ENCODE assay signal across 29 mouse cellular contexts in genomic region chr3:123354388-123354787, GRCm38 (mm10). TPM values are rescaled to one million over a fixed set of nuclear protein-coding genes. Genes with fewer than 3 reads are reported as not detected.
DNase-seq lines count a peak whose midpoint lies in the region; ATAC-seq and TF ChIP-seq lines count a peak whose summit lies in the region.
"Had no signal": no experiment of that assay in that cellular context is flagged by ENCODE, and none has a peak within 500 bp of the region (broad histone marks: within the 10 kb centered on the region; RNA-seq: fewer than 3 reads in every experiment).

No protein-coding gene starts in this region.

- ATAC-seq in heart, embryonic 13.5 days (ENCODE audit: extremely low read depth, insufficient number of reproducible peaks, low FRiP score, low TSS enrichment), result no peak
- ATAC-seq in cerebellum, adult (ENCODE audit: insufficient number of reproducible peaks, low FRiP score, low TSS enrichment), result no peak
- ATAC-seq: midbrain, embryonic 16.5 days had no signal

- no peak overlapping the region for H3K9ac ChIP-seq in heart, adult 2 months (ENCODE audit: low read depth, low read length)
- no peak overlapping the region; the same call in 1 of the 2 replicates for H3K9ac ChIP-seq in heart, embryonic 13.5 days
- H3K9ac ChIP-seq: embryonic facial prominence, embryonic 13.5 days; forebrain, embryonic 15.5 days; hindbrain, embryonic 13.5 days; kidney, embryonic 15.5 days; limb, embryonic 15.5 days; liver, embryonic 15.5 days; lung, embryonic 14.5 days; neural tube, embryonic 12.5 days had no signal

- peaks cover 4% of the 10 kb centered on the region; the same call in 1 of the 2 replicates for H3K4me1 ChIP-seq in heart, adult 2 months (ENCODE audit: control insufficient read depth, insufficient read depth, low read length)
- H3K4me1 ChIP-seq in heart, embryonic 13.5 days, result peaks cover 41% of the 10 kb centered on the region
- H3K4me1 ChIP-seq: embryonic facial prominence, embryonic 13.5 days; forebrain, embryonic 10.5 days; forebrain, embryonic 15.5 days; hindbrain, embryonic 13.5 days; kidney, embryonic 15.5 days; limb, embryonic 10.5 days; limb, embryonic 15.5 days; liver, embryonic 15.5 days; midbrain, embryonic 10.5 days; neural tube, embryonic 12.5 days had no signal

- no peaks in the 10 kb centered on the region for H3K27me3 ChIP-seq in heart, adult 2 months (ENCODE audit: control insufficient read depth, insufficient read depth, low read length)
- H3K27me3 ChIP-seq in heart, embryonic 13.5 days (replicated peaks), result no peaks in the 10 kb centered on the region
- H3K27me3 ChIP-seq: embryonic facial prominence, embryonic 13.5 days; forebrain, embryonic 15.5 days; hindbrain, embryonic 13.5 days; kidney, embryonic 15.5 days; limb, embryonic 15.5 days; liver, embryonic 15.5 days; neural tube, embryonic 12.5 days had no signal

- 0 out of 2 replicates have a peak, but pooled peaks have one; percentile 9 for TF ChIP-seq EP300 in heart, adult 2 months (IDR thresholded peaks at IDR 0.05; ENCODE audit: insufficient read depth, low read depth, low read length)

- no peaks in the 10 kb centered on the region for H3K9me3 ChIP-seq in heart, embryonic 13.5 days
- H3K9me3 ChIP-seq: embryonic facial prominence, embryonic 13.5 days; forebrain, embryonic 10.5 days; forebrain, embryonic 15.5 days; G1E; hindbrain, embryonic 13.5 days; kidney, embryonic 15.5 days; limb, embryonic 10.5 days; limb, embryonic 15.5 days; liver, embryonic 15.5 days; midbrain, embryonic 10.5 days; neural tube, embryonic 12.5 days had no signal

- TF ChIP-seq CTCF in gastrocnemius, adult 2 months (IDR thresholded peaks at IDR 0.05), result no peak
- TF ChIP-seq CTCF in heart, adult 2 months (IDR thresholded peaks at IDR 0.05), result no peak

- no peaks in the 10 kb centered on the region for H3K79me2 ChIP-seq in heart, adult 2 months (replicated peaks; ENCODE audit: control insufficient read depth, insufficient read depth, low read length)

- WGBS in heart, adult 2 months, result 77% methylated on average over 9 of the region's 9 CpGs
- 53% methylated on average over 9 of the region's 9 CpGs for WGBS in heart, embryonic 13.5 days

- intact Hi-C loops in gastrocnemius, adult 2 months (cut with DNase I), result loop anchor here (10.0 kb wide), 1 partner anchor 410 kb away; no protein-coding TSS in a partner anchor
- intact Hi-C loops in heart, adult 2 months (cut with DNase I), result loop anchor here (10.0 kb wide), 1 partner anchor 420 kb away; no protein-coding TSS in a partner anchor
- intact Hi-C loops in heart, postnatal 10 days (cut with DNase I), result loop anchor here (10.0 kb wide), 1 partner anchor 420 kb away; no protein-coding TSS in a partner anchor

- no peak for TF ChIP-seq POLR2A in heart, adult 2 months (IDR thresholded peaks at IDR 0.05; ENCODE audit: insufficient read depth, low read depth, low read length)

- peaks cover 34% of the 10 kb centered on the region for H3K36me3 ChIP-seq in heart, adult 2 months (ENCODE audit: control insufficient read depth, insufficient read depth, low read length)
- H3K36me3 ChIP-seq in heart, embryonic 13.5 days, result peaks cover 93% of the 10 kb centered on the region
- H3K36me3 ChIP-seq: forebrain, embryonic 10.5 days; forebrain, embryonic 15.5 days; G1E; hindbrain, embryonic 13.5 days; limb, embryonic 10.5 days; midbrain, embryonic 10.5 days; neural tube, embryonic 12.5 days had no signal

- H3K4me3 ChIP-seq in gastrocnemius, adult 2 months, result no peak overlapping the region
- no peak overlapping the region for H3K4me3 ChIP-seq in heart, adult 2 months
- H3K4me3 ChIP-seq in heart, embryonic 13.5 days, result no peak overlapping the region
- H3K4me3 ChIP-seq: embryonic facial prominence, embryonic 13.5 days; forebrain, embryonic 10.5 days; forebrain, embryonic 15.5 days; hindbrain, embryonic 13.5 days; kidney, embryonic 15.5 days; limb, embryonic 10.5 days; limb, embryonic 15.5 days; liver, embryonic 15.5 days; midbrain, embryonic 10.5 days; neural tube, embryonic 12.5 days had no signal

- DNase-seq in gastrocnemius, adult 2 months, result peak; percentile 70
- no peak for DNase-seq in gastrocnemius, postnatal 4 days (ENCODE audit: low spot score in 2 of 2)
- DNase-seq in heart, adult 2 months, result peak; percentile 44 to 56
- DNase-seq in heart, postnatal 10 days, result peak; percentile 57 to 71
- no peak for DNase-seq in left cerebral cortex, adult 11 months (ENCODE audit: low spot score)
- no peak for DNase-seq in cerebellum, postnatal 10 days
- DNase-seq: adrenal gland, postnatal 14 days; cerebellum, adult 11-12 months; cerebellum, adult 9-11 months; kidney, postnatal 25 days; lung, embryonic 14.5 days; lung, postnatal 14 days; right cerebral cortex, adult 18-20 months; spleen, adult 18-20 months; thymus, postnatal 14 days had no signal

- no peak overlapping the region for H3K4me2 ChIP-seq in heart, embryonic 13.5 days
- H3K4me2 ChIP-seq: embryonic facial prominence, embryonic 13.5 days; forebrain, embryonic 15.5 days; hindbrain, embryonic 13.5 days; kidney, embryonic 15.5 days; limb, embryonic 15.5 days; liver, embryonic 15.5 days; lung, embryonic 14.5 days; neural tube, embryonic 12.5 days had no signal

- H3K27ac ChIP-seq in gastrocnemius, adult 2 months, result peak overlapping the region; percentile 79
- peak overlapping the region; percentile 74 for H3K27ac ChIP-seq in heart, adult 2 months
- peak overlapping the region; percentile 81 for H3K27ac ChIP-seq in heart, embryonic 13.5 days (replicated peaks)
- H3K27ac ChIP-seq: embryonic facial prominence, embryonic 13.5 days; forebrain, embryonic 10.5 days; forebrain, embryonic 15.5 days; hindbrain, embryonic 13.5 days; kidney, embryonic 15.5 days; limb, embryonic 10.5 days; limb, embryonic 15.5 days; liver, embryonic 15.5 days; midbrain, embryonic 10.5 days; neural tube, embryonic 12.5 days had no signal

RNA-seq across cellular contexts. Expression of gene Mettl14, which starts 31.5 kb away (rescaled TPM):
- 10 to 100 TPM in 1 of 2 experiments, 1 to 10 TPM in 1; 9.0 to 12.7 TPM for total RNA-seq in gastrocnemius, adult 2 months (2021)
- 10 to 100 TPM; 12.9 to 13.3 TPM for total RNA-seq in gastrocnemius, postnatal 4 days (2021)
- total RNA-seq in heart, adult 2 months (2021), result 10 to 100 TPM; 11.6 to 13.9 TPM
- polyA plus RNA-seq in heart, adult 2 months (2012; rRNA removed), result 5.4 and 7.6 TPM in 2 replicates
- polyA plus RNA-seq in heart, embryonic 13.5 days (2015; fragmentation: Nextera tagmentation; extraction: Ambion mirVana), result 17.9 and 18.8 TPM in 2 replicates
- 10 to 100 TPM; 10.8 to 16.7 TPM for total RNA-seq in heart, postnatal 10 days (2021)

Comparison
In these comparisons a context has a peak if more than half of its experiments do, and no peak if none do; other contexts are left out.
1. DNase-seq: peak in gastrocnemius, adult 2 months (single experiment), heart, adult 2 months (2 of 2) and heart, postnatal 10 days (2 of 2); none in gastrocnemius, postnatal 4 days (0 of 2), left cerebral cortex, adult 11 months (single experiment) and cerebellum, postnatal 10 days (0 of 2).
2. Peak in every context shown above with its lines, with median percentiles within 50 percentile points of each other: H3K27ac ChIP-seq.